Mouse (Mus musculus): ENCODE measurements at regions not wholly inside any gene's neighbourhood (a gene's known extent, or its start where the extent isn't known, plus 50 kb on each side); places are given as distances from the start of the nearest gene placed in this dataset.

GRCm38 (mm10) chr12:107010995-107011786 is 477.2 kb upstream of the 3110018I06Rik start:
- H3K36me3 ChIP-seq (ENCODE audit: control insufficient read depth in 1 of 2, insufficient read depth in 2 of 2, low read length in 2 of 2): no peaks in the 10 kb centered on the region
- no peak overlapping the region for H3K9ac ChIP-seq (ENCODE audit: control insufficient read depth, low read depth, low read length, poor library complexity, severe bottlenecking)
- no peak overlapping the region for H3K4me3 ChIP-seq (ENCODE audit: control insufficient read depth in 1 of 2, insufficient read depth in 1 of 2, low read depth in 2 of 2, low read length in 2 of 2)
- H3K79me2 ChIP-seq (ENCODE audit: control insufficient read depth, insufficient read depth, low read length, poor library complexity): no peaks in the 10 kb centered on the region
- DNase-seq (ENCODE audit: low read depth, low spot score): no peak
- no peaks in the 10 kb centered on the region for H3K9me3 ChIP-seq (replicated peaks; ENCODE audit: insufficient read depth, low read length)
- TF ChIP-seq ETS1 (IDR thresholded peaks at IDR 0.05; ENCODE audit: low read depth, low read length) (no peak), UBTF (IDR thresholded peaks at IDR 0.05; ENCODE audit: borderline replicate concordance, insufficient read depth, low read depth, low read length) (no peak), MEF2A (IDR thresholded peaks at IDR 0.05; ENCODE audit: extremely low read depth, insufficient replicate concordance, low read depth, low read length, poor library complexity, severe bottlenecking) (no peak), NRF1 (IDR thresholded peaks at IDR 0.05; ENCODE audit: insufficient read depth, low read depth, low read length, poor library complexity, severe bottlenecking) (no peak), SIN3A (IDR thresholded peaks at IDR 0.05; ENCODE audit: low read length) (no peak), NELFE (IDR thresholded peaks at IDR 0.05; ENCODE audit: low read depth, low read length) (no peak), POLR2A (IDR thresholded peaks at IDR 0.05; ENCODE audit: control insufficient read depth in 1 of 2, insufficient read depth in 1 of 2, low read depth in 1 of 2, low read length in 2 of 2, poor library complexity in 1 of 2) (no peak), ZMIZ1 (IDR thresholded peaks at IDR 0.05; ENCODE audit: low read depth, low read length) (no peak), MAZ (IDR thresholded peaks at IDR 0.05; ENCODE audit: low read depth, low read length) (no peak), MYC (IDR thresholded peaks at IDR 0.05; ENCODE audit: low read depth, low read length) (no peak), BHLHE40 (IDR thresholded peaks at IDR 0.05; ENCODE audit: borderline replicate concordance, low read depth, low read length) (no peak), CTCF (IDR thresholded peaks at IDR 0.05 in 2 of 3, conservative IDR thresholded peaks at IDR 0.05 in 1 of 3; ENCODE audit: control insufficient read depth in 1 of 3, insufficient read depth in 1 of 3, low read depth in 2 of 3, low read length in 3 of 3, poor library complexity in 1 of 3, severe bottlenecking in 1 of 3) (no peak), MXI1 (IDR thresholded peaks at IDR 0.05; ENCODE audit: low read depth, low read length) (no peak), GATA1 (IDR thresholded peaks at IDR 0.05; ENCODE audit: low read depth, low read length) (no peak), USF2 (IDR thresholded peaks at IDR 0.05; ENCODE audit: borderline replicate concordance in 1 of 2, insufficient read depth in 1 of 2, low read depth in 1 of 2, low read length in 2 of 2) (no peak), SMC3 (IDR thresholded peaks at IDR 0.05; ENCODE audit: low read depth, low read length) (no peak), MAX (IDR thresholded peaks at IDR 0.05; ENCODE audit: low read length) (no peak), POLR2AphosphoS2 (IDR thresholded peaks at IDR 0.05; ENCODE audit: low read length) (no peak)
- H3K27me3 ChIP-seq (ENCODE audit: control insufficient read depth in 1 of 2, insufficient read depth in 2 of 2, low read length in 2 of 2): no peaks in the 10 kb centered on the region
- H3K27ac ChIP-seq (ENCODE audit: control insufficient read depth, low read depth, low read length): no peak overlapping the region
- no peaks in the 10 kb centered on the region for H3K4me1 ChIP-seq (ENCODE audit: control insufficient read depth in 1 of 2, insufficient read depth in 2 of 2, low read length in 2 of 2)

DNA sequence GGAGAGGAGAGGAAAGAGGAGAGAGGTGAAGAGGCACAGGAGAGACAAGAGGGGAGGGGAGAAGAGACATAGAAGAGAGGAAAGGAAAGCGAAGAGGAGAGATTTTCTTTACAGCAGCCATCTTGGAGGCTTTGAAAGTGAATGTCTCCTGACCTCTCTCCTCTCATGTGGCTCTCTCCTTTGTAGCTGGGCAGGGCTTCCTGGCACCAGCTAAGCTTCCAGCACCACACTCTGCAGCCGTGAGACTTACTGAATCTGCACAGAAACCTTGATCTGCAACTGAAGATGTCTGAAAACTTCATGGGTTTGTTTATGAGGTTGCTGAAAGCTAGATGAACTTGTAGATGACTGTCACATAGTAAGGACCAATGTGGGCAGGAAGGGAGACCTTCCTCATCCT is 471.6 kb upstream of the 3110018I06Rik start:
- no peak for TF ChIP-seq BHLHE40 (IDR thresholded peaks at IDR 0.05; ENCODE audit: borderline replicate concordance, low read depth, low read length)
- no peak for TF ChIP-seq ELF1 (IDR thresholded peaks at IDR 0.05; ENCODE audit: low read depth, low read length)
- no peak for TF ChIP-seq POLR2AphosphoS2 (IDR thresholded peaks at IDR 0.05; ENCODE audit: low read length)
- TF ChIP-seq RAD21 (IDR thresholded peaks at IDR 0.05; ENCODE audit: low read depth, low read length): no peak
- no peak for TF ChIP-seq ETS1 (IDR thresholded peaks at IDR 0.05; ENCODE audit: low read depth, low read length)
- no peak for TF ChIP-seq E2F4 (IDR thresholded peaks at IDR 0.05; ENCODE audit: borderline replicate concordance, low read depth, low read length)
- TF ChIP-seq EP300 (IDR thresholded peaks at IDR 0.05; ENCODE audit: low read depth in 1 of 2, low read length in 2 of 2): no peak
- TF ChIP-seq MYC (IDR thresholded peaks at IDR 0.05; ENCODE audit: low read depth, low read length): no peak
- no peak for TF ChIP-seq CHD1 (IDR thresholded peaks at IDR 0.05; ENCODE audit: low read depth, low read length)
- no peak for TF ChIP-seq SMC3 (IDR thresholded peaks at IDR 0.05; ENCODE audit: low read depth, low read length)
- TF ChIP-seq POLR2A (IDR thresholded peaks at IDR 0.05; ENCODE audit: control insufficient read depth in 1 of 2, insufficient read depth in 1 of 2, low read depth in 1 of 2, low read length in 2 of 2, poor library complexity in 1 of 2): no peak
- no peak for TF ChIP-seq TBP (IDR thresholded peaks at IDR 0.05; ENCODE audit: low read depth, low read length)
- no peak for TF ChIP-seq MXI1 (IDR thresholded peaks at IDR 0.05; ENCODE audit: low read depth, low read length)
- no peak for TF ChIP-seq MAX (IDR thresholded peaks at IDR 0.05; ENCODE audit: low read length)
- TF ChIP-seq HCFC1 (IDR thresholded peaks at IDR 0.05; ENCODE audit: low read depth, low read length): no peak
- no peak for TF ChIP-seq RCOR1 (IDR thresholded peaks at IDR 0.05; ENCODE audit: low read depth, low read length)
- Histone ChIP-seq H3K4me1 (ENCODE audit: control insufficient read depth in 1 of 2, insufficient read depth in 2 of 2, low read length in 2 of 2) (no peaks in the 10 kb centered on the region), H3K9me3 (replicated peaks; ENCODE audit: insufficient read depth, low read length) (no peaks in the 10 kb centered on the region)

More for the DNA sequence above, 471.6 kb upstream of the 3110018I06Rik start:
- no peak overlapping the region for H3K4me3 ChIP-seq (ENCODE audit: control insufficient read depth in 1 of 2, insufficient read depth in 1 of 2, low read depth in 2 of 2, low read length in 2 of 2)
- H3K9ac ChIP-seq (ENCODE audit: control insufficient read depth, low read depth, low read length, poor library complexity, severe bottlenecking): no peak overlapping the region
- H3K79me2 ChIP-seq (ENCODE audit: control insufficient read depth, insufficient read depth, low read length, poor library complexity): no peaks in the 10 kb centered on the region
- no peak for DNase-seq (ENCODE audit: low read depth, low spot score)
- H3K36me3 ChIP-seq (ENCODE audit: control insufficient read depth in 1 of 2, insufficient read depth in 2 of 2, low read length in 2 of 2): no peaks in the 10 kb centered on the region
- no peak overlapping the region for H3K27ac ChIP-seq (ENCODE audit: control insufficient read depth, low read depth, low read length)
- no peaks in the 10 kb centered on the region for H3K27me3 ChIP-seq (ENCODE audit: control insufficient read depth in 1 of 2, insufficient read depth in 2 of 2, low read length in 2 of 2)
